Mouse (Mus musculus) lung, postnatal 4 days (tissue): ENCODE results near the gene Paf1.
A peak's percentile ranks its signal among the peaks of the same experiment; 100 is the strongest.
"Not testable (repeated sequence)": the region's sequence is repeated elsewhere in the genome, so short reads cannot be mapped to it uniquely, and the experiment has no call there.

Source experiments
- DNase-seq, 2 experiments: peaks; one replicate each; pipeline ENCODE4 v3.0.0; 2021

Gene Paf1

DNA sequence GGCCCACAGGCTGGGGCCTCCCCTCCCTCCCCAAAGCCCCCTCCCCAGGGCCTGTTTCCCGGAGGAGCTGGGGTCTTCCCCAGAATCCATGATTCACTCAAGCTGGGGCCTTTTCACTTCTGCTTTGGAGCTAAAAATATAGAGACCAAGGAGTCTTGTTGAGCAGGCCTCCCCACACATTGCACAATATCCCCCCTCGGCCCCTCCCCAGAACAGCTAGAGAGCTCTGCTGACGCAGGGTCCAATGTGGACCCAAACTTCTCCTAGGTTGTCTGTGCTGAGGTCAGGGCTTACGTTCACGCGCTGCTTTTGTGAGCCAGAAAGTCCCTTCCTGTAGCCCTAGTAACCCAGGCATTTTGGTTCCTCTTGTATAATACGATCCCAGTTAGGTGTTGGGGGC is 6.7 kb upstream of the Paf1 start:
- peak; percentile 77 to 81 for DNase-seq

DNA sequence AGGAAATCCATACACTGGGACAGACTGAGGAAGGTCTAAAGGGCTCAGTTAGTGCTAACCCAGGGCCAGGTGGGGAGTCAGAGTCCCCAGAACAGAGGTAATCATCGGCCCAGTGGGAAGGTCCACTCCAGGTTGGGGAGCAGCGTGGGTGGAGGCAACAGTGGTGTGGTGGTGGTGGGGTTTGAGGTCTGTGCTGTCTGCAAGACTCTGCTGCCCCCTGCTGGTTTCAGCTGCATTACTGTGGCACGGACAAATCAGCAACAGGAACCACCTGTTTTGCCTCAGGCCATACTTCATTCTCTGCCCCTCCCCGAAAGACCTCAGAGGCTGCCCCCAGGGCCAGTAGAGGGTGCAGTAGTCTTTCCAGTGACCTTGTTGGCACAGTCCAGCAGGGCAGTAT is 6.3 kb upstream of the Paf1 start:
- DNase-seq: peak; percentile 88 to 92

DNA sequence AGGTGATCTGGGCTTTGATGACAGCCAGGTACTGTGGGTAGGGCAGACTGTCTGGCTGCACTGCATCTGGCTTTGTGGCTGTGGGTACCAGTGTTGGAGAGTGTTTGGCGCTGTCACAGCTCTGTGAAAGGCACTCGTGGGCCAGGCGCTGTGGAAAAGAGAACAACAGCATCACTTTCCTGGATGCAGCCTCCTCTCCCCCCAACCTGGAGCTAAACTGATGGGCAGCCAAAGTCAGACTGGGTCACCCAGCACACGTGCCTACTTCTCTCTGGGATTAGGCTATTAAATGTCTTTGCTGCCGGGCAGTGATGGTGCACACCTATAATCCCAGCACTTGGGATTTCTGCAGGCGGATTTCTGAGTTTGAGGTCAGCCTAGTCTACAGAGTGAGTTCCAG is 5.9 kb upstream of the Paf1 start:
- not testable (repeated sequence) for DNase-seq

DNA sequence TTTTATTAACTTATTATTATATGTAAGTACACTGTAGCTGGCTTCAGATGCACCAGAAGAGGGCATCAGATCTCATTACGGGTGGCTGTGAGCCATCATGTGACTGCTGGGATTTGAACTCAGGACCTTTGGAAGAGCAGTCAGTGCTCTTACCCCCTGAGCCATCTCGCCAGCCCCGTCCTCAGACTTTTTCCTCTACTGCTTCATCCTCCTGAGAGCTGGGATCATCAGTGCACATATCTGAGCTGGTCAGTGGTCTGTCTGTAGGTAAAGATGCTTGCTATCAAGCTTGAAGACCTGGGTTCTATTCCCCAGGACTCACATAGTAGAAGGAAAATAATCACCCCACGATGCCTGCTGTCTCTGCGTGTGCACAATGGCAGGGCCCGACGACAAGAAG is 5.4 kb upstream of the Paf1 start:
- not testable (repeated sequence) for DNase-seq

DNA sequence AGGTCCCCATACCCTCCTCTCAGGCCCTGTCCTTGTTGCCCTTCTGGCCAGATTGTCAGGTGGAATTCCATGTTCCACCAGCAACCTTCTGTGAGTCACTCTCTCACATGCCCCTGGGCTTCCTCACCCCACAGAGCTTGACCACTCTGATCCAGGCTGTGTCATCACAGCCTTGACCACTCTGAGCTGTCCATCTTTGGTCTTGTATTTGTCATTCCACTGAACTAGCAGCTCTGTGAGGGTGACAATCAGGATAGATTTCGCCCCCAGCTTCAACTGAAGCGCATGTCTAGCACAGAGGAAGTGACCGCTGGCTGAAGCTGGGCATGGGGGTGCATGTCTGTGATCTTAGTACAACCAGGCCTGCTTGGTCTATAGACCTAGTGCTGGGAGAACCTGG is 2.4 kb upstream of the Paf1 start:
- DNase-seq: no peak

DNA sequence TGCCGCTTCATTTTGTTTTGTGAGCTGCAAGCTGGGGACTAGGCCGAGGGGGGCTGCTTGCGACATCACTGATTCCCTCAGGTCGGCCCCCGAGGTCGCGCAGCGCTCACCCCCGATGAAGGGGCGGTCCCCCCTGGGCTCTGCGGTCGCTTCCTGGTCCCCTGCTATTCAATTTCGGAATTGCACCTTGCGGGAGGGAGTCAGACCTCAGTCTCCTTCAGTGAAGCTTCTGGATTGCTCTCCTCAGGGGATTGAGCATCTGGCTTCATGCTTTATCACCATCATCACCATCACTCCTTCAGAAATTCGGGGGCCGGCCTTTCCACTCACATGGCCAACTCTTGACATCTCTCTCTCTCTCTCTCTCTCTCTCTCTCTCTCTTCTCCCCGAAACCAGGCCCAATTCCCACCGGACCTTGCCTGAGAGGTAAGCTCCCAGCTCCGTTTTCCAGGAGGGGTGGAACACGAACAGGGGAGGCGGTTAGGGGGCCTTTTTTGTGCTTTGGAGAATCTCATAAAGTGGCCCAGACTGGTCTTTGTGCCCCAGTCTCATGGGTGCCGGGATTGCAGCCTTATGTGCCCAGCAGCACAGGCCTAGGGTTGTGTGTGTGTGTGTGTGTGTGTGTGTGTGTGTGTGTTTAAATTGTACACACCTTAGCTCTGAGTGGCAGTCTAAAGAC is 661 bp downstream of the Paf1 start:
- peak in 1 of 2 experiments; percentile 15 for DNase-seq

DNA sequence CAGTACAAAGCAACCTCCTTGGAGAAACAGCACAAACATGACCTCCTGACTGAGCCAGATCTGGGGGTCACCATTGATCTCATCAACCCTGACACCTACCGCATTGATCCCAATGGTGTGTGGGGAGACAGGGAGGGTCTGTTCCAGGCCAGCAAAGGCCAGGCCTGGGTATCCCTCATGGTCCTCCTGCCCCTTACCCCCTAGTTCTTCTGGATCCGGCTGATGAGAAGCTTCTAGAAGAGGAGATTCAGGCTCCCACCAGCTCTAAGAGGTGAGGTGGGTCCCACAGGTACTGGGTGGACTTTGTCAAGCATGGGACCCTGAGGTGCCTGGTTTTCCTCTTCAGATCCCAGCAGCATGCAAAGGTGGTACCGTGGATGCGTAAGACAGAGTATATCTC is 2.7 kb downstream of the Paf1 start:
- no peak for DNase-seq

DNA sequence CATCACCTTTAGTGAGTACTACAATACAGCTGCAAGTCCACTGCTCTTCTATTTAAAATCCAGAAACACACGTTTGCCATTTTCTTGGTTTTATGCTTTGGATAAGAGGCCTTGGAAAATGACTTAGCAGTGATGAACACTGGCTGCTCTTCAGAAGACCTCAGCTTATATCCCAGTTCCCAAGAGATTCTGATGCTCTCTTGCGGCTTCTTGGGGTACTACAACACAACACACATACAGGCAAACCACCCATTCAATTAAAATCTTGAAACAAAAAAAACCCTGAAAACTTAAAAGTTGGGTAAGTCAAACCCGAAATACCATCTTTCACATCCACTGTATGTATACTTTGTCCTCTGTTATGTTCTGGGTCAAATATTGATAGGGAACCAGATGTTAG is 5.2 kb downstream of the Paf1 start:
- DNase-seq: peak in 1 of 2 experiments; percentile 36

DNA sequence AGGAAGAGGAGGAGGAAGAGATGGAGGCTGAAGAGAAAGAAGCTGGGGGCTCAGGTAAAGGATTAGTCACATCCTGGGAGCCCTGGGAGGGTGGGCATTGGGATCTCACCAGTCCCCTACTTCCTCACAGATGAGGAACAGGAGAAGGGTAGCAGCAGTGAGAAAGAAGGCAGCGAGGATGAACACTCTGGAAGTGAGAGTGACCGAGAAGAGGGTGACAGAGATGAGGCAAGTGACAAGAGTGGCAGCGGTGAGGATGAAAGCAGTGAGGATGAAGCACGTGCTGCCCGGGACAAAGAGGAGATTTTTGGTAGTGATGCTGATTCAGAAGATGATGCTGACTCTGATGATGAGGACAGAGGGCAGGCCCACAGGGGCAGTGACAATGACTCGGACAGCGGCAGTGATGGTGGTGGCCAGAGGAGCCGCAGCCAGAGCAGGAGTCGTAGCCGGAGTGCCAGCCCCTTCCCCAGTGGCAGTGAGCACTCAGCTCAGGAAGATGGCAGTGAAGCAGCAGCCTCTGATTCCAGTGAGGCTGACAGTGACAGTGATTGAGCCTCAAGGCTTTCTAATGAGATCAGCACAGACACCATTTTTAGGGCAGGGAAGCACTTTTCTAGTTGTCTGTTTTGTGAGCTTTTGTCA is 6.1 kb downstream of the Paf1 start:
- no peak for DNase-seq

DNA sequence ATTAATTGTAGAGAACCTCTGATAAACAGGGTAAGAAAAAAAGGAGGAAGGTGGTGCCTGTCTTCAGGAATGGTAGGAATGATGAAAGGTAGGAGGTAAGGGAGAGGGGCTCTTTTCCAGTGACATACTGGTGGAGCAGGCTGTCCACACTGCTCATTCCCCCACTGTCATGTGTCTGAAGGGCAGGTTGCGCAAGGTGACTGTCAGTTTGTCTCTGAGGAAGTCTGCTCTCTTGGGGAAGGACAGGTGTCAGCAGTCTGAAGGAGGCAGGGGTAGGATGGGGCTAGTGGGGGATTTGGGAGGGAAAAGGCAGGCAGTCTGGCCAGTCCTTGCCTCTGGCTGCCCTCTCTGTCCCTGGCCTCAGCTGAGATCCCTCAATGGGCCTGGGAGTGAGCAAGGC is 8.3 kb downstream of the Paf1 start:
- no peak for DNase-seq

DNA sequence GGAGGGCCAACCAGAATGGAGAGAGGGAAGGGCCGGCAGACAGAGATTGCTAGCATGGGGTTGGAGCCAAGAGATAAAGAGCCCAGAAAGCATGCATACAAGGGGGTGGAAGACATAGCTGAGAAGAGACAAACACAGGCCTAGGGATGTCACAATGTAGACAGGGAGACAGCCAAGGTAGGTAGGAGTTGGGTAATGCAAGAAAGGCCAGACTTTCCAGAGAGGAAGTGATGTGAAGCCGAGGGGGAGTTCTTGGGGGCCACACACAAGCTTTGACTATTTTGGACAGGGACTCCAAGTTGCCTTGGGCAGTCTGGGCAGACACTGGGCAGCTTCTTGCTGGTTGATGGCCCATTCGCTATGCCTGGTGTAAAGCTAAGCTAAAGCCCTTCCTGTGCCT is 9.2 kb downstream of the Paf1 start:
- no peak for DNase-seq

DNA sequence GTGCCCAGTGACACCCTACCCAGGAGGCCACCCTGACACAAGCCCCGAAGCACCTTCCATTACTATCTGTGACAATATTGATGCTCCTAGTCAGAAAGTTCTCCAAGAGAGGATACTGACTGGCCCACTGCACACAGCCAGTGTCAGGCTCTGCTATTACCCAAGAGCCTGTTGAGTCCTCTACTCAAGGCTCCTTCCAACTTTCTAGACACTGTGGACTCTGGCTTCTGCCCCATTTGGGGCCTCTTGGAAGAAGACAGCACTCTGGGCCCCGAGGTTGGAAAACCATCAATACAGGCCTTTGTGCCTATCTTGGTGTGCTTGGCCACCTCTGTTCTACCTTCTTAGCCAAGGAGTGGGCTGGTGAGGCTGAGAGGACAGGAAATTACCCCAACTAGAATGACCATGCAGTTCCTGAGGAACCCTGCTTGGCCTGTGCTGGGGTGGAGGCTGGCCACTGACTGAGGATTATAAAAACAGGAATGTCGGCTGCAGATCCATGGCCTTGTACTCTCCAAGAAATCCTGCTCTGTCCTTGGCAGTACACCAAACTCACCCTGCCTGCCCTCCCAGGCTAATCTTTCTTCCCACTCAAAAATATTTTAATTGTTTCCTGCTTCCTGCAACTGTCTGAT is 18.2 kb downstream of the Paf1 start:
- peak; percentile 53 to 69 for DNase-seq

DNA sequence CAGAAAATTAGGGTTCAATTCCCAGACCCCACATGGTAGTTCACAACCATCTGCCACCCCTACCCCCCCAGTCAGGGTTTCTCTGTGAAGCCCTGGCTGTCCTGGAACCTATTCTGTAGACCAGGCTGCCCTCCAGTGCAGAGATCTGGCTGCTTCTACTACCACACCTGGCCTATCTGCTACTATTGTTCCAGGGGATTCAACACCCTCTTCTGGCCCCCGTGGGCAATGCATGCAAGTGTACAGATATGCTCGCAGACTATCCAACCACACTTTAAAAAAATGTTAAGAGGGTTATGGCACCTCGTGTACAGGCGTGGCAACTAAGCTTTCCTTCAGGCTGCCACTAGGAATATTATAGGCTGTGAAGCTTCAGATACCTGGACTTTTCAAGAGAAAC is 20.1 kb downstream of the Paf1 start:
- DNase-seq: no peak

DNA sequence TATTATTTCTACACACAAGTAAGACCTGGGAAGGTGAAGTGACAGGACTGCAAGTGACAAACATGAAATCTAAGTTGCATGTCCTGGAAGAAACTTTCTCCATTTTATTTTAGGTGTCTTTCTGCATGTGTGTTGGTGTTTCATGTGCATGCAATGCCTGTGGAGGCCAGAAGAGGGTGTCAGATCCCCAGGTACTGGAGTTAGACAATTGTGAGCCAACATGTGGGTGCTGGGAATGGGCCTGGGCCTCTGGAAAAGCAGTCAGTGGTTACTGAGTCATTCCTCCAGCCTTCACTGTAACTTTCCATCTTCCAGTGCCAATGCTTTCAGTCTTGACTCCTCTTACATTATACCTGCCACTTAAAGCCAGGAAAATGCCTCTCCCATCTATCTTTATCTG is 24.6 kb downstream of the Paf1 start:
- no peak for DNase-seq

DNA sequence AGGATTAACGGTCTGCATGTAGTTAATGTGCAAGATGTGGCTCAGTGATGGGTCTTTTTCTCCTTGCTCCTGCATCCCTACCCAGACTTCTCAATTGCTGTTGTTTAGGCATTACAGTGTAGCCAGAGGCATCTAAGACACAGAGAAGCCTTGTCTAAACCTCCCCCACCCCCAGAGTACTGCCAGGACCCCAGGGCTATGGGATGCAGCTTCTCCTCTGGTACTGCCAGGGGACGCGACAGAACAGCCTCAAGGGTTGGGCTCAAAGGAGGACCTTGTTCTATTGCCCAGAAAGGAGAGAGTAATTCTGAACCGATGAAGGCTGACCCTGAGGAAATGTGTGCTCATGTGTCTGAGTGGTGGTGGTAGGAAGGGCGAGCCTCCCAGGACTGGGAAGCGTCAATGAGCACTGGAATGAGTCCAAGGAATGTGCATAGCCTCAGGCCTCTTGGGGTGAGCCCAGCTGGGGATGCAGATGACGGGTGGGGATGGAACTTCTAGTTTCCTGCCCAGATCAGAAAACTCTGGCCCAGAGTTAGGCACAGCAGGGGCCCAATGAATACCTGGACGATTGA is 25.4 kb downstream of the Paf1 start:
- peak; percentile 58 to 77 for DNase-seq

DNA sequence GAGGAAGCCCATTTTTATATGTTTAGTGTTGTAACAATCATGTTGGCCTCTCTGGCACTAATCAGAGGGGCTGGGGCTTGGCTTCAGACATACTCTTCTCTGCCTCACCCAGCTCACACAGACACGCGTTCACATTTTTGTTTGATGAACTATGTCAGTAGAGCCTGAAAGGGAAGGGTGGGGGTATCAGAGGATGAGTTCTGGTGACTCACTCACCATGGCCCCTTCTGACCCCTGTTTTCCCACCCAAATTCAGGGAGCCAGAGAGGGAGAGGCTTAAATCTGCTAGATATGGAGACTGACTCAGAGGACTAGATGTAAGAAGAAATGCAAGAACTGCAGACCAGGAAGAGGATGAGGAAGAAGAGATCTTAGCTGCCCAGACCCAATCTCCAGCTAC is 26.7 kb downstream of the Paf1 start:
- no peak for DNase-seq

DNA sequence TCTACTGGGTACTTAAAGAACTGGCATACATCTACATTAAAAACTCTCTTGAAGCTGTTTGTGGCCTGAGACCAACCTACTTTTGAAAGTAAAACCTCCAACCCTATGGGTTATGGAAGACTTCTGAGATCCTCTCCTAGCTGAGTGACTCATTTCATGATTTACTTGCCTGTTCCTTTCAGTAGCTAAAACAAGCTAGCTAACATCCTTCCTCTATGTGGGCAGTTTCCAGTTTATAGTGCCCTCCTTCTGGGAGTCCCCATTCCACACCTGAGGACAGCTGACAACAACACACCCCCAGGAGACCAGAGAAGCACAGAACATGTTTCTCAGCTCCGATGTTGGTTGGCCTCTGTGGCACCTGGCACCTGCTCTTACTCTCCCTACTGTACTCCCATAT is 30.3 kb downstream of the Paf1 start:
- no peak for DNase-seq

DNA sequence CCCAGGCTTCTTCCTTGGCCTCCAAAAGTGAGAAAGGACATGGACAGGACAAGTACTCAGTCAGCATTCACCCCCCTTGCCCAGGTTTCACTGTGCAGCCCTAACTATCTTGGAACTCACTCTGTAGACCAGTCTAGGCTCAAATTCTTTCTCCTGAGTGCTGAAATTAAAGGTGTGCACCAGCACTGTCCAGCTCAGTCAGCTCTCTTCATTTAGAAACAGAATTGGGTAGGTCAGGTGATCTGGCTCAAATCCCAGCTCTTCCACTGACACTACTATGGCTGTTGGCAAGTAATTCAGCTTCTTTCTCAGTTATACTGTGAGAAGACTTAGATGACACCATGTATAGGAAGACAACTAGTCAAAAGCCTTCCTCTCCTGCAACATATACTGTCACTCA is 35.0 kb downstream of the Paf1 start:
- DNase-seq: no peak

DNA sequence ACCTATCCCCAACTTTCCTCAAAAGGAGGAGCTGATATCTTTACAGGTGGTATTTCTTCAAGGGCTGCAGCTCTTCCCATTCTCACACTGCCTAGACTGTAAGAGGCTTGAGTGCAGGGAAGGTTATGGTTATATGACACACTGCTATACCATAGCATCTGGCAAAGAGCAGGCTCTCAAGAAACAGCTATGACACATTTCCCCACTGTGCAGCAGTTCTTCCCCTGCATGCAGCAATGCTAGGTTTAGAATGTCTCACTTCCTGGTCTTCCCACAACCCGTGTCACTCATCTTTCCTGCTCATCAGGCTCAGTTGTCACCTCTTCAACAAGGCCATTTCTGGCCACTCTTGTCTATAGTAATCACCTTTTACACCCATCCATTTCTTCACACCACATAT is 37.8 kb downstream of the Paf1 start:
- no peak for DNase-seq

DNA sequence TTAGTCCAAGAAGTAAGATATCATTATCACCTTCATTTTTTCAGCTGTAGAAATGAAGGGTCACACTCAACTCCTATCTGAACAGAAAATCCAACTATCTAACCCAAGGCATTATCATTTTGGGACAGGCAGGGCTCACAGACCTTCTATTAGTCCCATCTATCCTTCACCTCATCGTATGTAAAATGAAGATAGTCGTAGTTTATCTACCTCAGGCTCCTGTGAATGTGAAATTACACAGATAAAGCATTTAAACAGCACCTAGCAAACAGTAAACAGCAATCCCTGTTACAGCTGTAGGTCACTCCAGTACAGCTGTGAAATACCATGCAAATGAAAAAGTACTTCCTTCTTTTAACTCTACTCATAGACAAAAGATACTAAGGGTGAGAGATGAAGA is 39.5 kb downstream of the Paf1 start:
- no peak for DNase-seq

DNA sequence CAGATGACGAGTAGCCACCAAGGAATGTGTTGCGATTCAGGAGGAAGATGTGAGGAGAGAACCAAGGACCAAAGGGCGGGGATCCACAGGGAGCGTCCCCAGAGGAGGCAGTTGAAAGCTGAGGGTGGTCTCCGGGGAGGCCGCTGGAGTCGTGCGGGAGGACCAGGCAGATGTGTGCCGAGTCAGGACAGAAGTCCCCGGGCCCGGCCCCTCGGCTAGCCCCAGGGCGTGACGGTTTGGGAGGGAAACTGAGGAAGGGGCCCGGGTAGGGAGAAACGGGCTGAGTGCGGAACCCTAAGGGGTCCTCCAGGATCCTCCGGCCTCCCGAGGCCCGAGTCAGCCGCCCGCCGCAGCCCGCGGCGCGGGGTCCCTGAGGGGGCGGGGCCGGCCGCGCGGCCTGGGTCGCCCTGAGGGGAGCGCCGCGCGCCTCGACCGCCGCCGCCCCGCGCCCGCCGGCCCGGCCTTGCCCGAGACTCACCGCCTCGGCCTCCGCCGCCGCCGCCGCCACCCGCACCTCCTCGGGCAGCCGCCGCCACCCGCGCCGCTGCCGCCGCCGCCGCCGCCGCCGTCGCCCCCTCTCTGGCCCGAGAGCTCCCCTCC is 43.0 kb downstream of the Paf1 start:
- DNase-seq: peak in 1 of 2 experiments; percentile 37

DNA sequence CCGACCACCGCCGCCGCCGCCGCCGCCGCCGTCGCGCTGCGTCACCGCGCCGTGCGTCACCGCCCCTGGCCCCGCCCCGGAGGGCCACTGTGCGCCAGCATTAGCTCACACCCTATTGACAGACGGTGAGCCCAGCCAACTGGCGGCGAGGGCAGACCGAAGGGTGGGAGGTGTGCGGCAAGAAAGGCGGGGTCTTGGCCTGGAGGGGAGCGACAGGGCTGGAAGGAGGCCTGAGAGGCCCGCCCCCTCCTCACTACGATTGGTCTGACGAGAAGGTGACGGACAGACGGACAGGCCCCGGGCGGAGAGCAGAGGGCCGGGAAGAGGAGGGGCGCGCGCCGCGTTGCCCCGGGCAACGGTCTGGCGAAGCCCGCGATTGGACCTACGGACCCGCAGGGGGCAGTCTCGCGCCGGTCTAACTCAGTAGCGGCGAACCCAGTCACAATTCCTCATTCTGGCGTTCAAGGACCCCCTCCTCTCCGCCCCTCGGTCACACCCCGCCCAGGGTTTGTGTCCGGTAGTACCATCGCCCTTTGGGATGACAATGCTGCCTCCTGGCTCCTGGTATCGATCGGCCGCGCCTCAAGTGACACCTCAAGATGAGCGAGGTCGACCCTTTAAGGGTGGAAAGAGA is 43.6 kb downstream of the Paf1 start:
- DNase-seq: peak; percentile 100

DNA sequence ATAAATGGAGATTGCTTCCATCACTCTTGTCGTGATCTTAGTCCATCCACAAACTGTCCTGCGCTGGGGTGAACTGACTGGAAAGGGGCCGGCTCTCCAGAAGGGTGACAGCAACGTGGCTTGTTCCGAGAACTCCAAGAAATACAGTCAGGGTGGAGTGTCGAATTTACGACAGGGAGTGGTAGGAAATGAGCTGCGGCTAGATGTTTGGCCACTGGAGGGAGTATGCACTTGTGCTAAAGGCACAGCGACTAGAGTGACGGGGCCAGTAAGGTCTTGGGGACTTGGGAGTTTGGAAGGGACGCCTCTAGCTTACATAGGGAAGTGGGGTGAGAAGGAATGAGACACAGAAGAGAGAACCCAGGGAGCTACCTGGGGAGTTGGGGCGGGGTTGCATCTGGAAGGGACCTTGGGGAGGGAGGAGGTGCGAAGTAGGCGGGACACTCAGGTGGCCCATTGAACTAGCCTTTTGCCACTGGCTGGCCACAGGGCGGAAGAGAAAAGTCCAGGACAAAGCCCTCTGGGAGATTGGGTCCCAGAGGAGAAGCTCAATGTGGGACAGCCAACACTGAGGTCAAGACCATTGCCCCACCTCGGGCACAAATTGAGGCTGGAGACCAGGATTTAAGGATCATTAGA is 44.3 kb downstream of the Paf1 start, which contains the start of gene Gmfg:
Gene Gmfg, plus strand, starts transcription at position 516 of the 639 bp plus-strand sequence.
- DNase-seq: peak; percentile 88 to 90
